Mouse (Mus musculus) brain, embryonic 14.5 days (tissue): ENCODE results near the gene Speg. TPM values are rescaled to one million over a fixed set of nuclear protein-coding genes. Genes with fewer than 3 reads are reported as not detected.

ENCODE experiments used
- DNase-seq: peaks from one replicate; pipeline ENCODE4 v3.0.0-alpha.2; 2011; ENCODE audit warnings: low read depth
- CTCF ChIP-seq: fragments of 200-500 bp; IDR thresholded peaks from 2 replicates; pipeline ENCODE4 v1.5.1; 2012; ENCODE audit warnings: inconsistent platforms, mild to moderate bottlenecking, moderate library complexity, borderline replicate concordance; ENCODE audit not compliant: insufficient read depth, insufficient read length; ENCODE audit errors: extremely low read depth
- POLR2A ChIP-seq: fragments of 200-500 bp; IDR thresholded peaks from 2 replicates; pipeline ENCODE4 v1.6.1; 2012; ENCODE audit warnings: mild to moderate bottlenecking, inconsistent platforms, borderline replicate concordance; ENCODE audit not compliant: poor library complexity, insufficient read depth, insufficient read length, severe bottlenecking; ENCODE audit errors: extremely low read depth
- polyA plus RNA-seq: library from polyadenylated mRNA; depleted of rRNA; stranded (reverse); fragments of >200 nt; gene quantifications from 2 replicates; pipeline ENCODE4 v1.2.3, GENCODE M21; 2012

The Speg gene
- polyA plus RNA-seq, 1 experiment: 56.1 TPM

- TF ChIP-seq POLR2A (no peak), CTCF (no peak)
- DNase-seq: no peak
Measured at GRCm38 (mm10) chr1:75345036-75345935, 29.8 kb upstream of the Speg start.

- no peak for DNase-seq
- TF ChIP-seq POLR2A (no peak), CTCF (no peak)
Measured at GRCm38 (mm10) chr1:75347279-75347678, 27.8 kb upstream of the Speg start.

- DNase-seq: no peak
- TF ChIP-seq CTCF (no peak), POLR2A (no peak)
Measured at GRCm38 (mm10) chr1:75349275-75349674, 25.8 kb upstream of the Speg start.

- TF ChIP-seq POLR2A (no peak), CTCF (no peak)
- peak; percentile 45 for DNase-seq
Measured at GRCm38 (mm10) chr1:75357261-75357660, 17.8 kb upstream of the Speg start.

- no peak for DNase-seq
- TF ChIP-seq POLR2A (no peak), CTCF (no peak)
Measured at GRCm38 (mm10) chr1:75358009-75358408, 17.1 kb upstream of the Speg start.

- no peak for DNase-seq
- TF ChIP-seq POLR2A: no peak
Measured at GRCm38 (mm10) chr1:75359346-75359745, 15.8 kb upstream of the Speg start.

- TF ChIP-seq CTCF (no peak), POLR2A (no peak)
- no peak for DNase-seq
Measured at GRCm38 (mm10) chr1:75360112-75361031, 14.7 kb upstream of the Speg start, which contains the start of gene Des. Gene Des, plus strand, starts transcription at chr1:75360329.

- DNase-seq: no peak
- no peak for TF ChIP-seq CTCF
- no peak for TF ChIP-seq POLR2A
Measured at GRCm38 (mm10) chr1:75361123-75361522, 14.0 kb upstream of the Speg start.

GRCm38 (mm10) chr1:75361750-75362149 is 13.3 kb upstream of the Speg start:
- TF ChIP-seq POLR2A (no peak), CTCF (no peak)
- DNase-seq: no peak

- TF ChIP-seq CTCF (no peak), POLR2A (no peak)
- DNase-seq: no peak
Measured at GRCm38 (mm10) chr1:75363868-75364267, 11.2 kb upstream of the Speg start.

GRCm38 (mm10) chr1:75365510-75366137 is 9.5 kb upstream of the Speg start:
- peak; percentile 71 for DNase-seq
- TF ChIP-seq CTCF (no peak), POLR2A (no peak)
